Mouse (Mus musculus) brain, embryonic 14.5 days (tissue): ENCODE measurements around the gene Hipk1.

Source experiments
- CTCF ChIP-seq: fragments of 200-500 bp; IDR thresholded peaks from 2 replicates; pipeline ENCODE4 v1.5.1; 2012; ENCODE audit warnings: inconsistent platforms, mild to moderate bottlenecking, moderate library complexity, borderline replicate concordance; ENCODE audit not compliant: insufficient read depth, insufficient read length; ENCODE audit errors: extremely low read depth
- POLR2A ChIP-seq: fragments of 200-500 bp; IDR thresholded peaks from 2 replicates; pipeline ENCODE4 v1.6.1; 2012; ENCODE audit warnings: mild to moderate bottlenecking, inconsistent platforms, borderline replicate concordance; ENCODE audit not compliant: poor library complexity, insufficient read depth, insufficient read length, severe bottlenecking; ENCODE audit errors: extremely low read depth

DNA sequence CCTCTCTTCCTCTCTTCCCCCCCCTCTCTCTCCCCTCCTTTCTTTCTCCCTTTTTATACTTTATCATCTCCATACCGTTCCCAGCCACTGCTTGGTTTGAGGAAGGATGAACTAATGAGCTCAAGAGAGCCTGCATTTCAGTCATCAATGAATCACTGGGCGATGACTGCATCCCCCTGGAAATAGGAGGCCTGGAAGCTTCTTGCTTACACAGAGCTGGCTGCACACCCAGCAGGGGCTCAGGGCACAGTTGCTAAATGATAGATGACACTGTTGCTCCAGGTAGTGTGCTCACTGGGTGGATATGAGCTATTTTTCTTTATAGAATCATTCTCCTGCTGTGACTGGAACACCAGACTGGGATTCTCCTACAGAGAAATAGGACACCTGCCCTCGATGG lies 95.8 kb downstream of the Hipk1 start:
- TF ChIP-seq CTCF (no peak), POLR2A (no peak)
